Mouse (Mus musculus): ENCODE data around the gene Cldn9. TPM values are rescaled to one million over a fixed set of nuclear protein-coding genes. Genes with fewer than 3 reads are reported as not detected.

The Cldn9 gene
- polyA plus RNA-seq, 1 experiment from 2014 or later = 1.3 TPM

GRCm38 (mm10) chr17:23694491-23694890 is 10.7 kb upstream of the Cldn9 start:
- no peak overlapping the region for H3K4me3 ChIP-seq (ENCODE audit: low read depth, low read length)
- H3K9me3 ChIP-seq (ENCODE audit: control insufficient read depth, low read length) = no peaks in the 10 kb centered on the region
- DNase-seq (ENCODE audit: low spot score) (no peak), ATAC-seq (replicated peaks; ENCODE audit: low FRiP score, low TSS enrichment, low read depth) (peak; percentile 70)
- no peaks in the 10 kb centered on the region for H3K36me3 ChIP-seq (ENCODE audit: control insufficient read depth, insufficient read depth, low read length)
- H3K4me2 ChIP-seq (ENCODE audit: low read length) = no peak overlapping the region
- WGBS = 62% methylated on average over 1 of the region's 1 CpGs
- H3K4me1 ChIP-seq (replicated peaks; ENCODE audit: control insufficient read depth, insufficient read depth, low read length) = no peaks in the 10 kb centered on the region; the same call in 1 of the 2 replicates
- peaks cover 10% of the 10 kb centered on the region; the same call in 1 of the 2 replicates for H3K27me3 ChIP-seq (replicated peaks; ENCODE audit: control insufficient read depth, insufficient read depth, low read length)
- no peak overlapping the region for H3K27ac ChIP-seq (ENCODE audit: low read depth)
- H3K9ac ChIP-seq (ENCODE audit: low read length) = no peak overlapping the region

DNA sequence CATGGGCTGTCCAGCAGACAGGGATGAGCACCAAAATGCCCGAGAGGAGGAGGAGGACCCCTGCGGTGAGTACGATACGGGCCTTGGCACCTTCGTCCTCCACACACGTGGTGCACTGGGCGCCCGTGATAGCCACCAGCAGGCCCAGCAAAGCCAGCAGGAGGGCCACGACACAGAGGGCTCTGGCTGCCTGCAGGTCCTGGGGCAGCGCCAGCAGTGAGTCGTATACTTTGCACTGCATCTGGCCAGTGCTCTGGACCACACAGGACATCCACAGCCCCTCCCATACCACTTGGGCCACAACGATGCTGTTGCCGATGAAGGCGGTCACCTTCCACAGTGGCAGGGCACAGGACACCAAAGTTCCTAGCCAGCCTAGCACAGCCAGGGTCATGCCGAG is 600 bp downstream of the Cldn9 start:
- no peaks in the 10 kb centered on the region for H3K36me3 ChIP-seq (ENCODE audit: control insufficient read depth, insufficient read depth, low read length)
- ATAC-seq (replicated peaks; ENCODE audit: low FRiP score, low TSS enrichment, low read depth) (no peak; the same call in 1 of the 2 replicates), DNase-seq (ENCODE audit: low spot score) (no peak)
- H3K27me3 ChIP-seq (replicated peaks; ENCODE audit: control insufficient read depth, insufficient read depth, low read length) = peaks cover 47% of the 10 kb centered on the region
- 21% methylated on average over 15 of the region's 15 CpGs for WGBS
- no peaks in the 10 kb centered on the region for H3K4me1 ChIP-seq (replicated peaks; ENCODE audit: control insufficient read depth, insufficient read depth, low read length)
- H3K4me2 ChIP-seq (ENCODE audit: low read length) = no peak overlapping the region
- no peak overlapping the region for H3K4me3 ChIP-seq (ENCODE audit: low read depth, low read length)
- H3K9me3 ChIP-seq (ENCODE audit: control insufficient read depth, low read length) = no peaks in the 10 kb centered on the region
- H3K9ac ChIP-seq (ENCODE audit: low read length) = no peak overlapping the region
- no peak overlapping the region for H3K27ac ChIP-seq (ENCODE audit: low read depth)

GRCm38 (mm10) chr17:23682530-23682929 is 1.3 kb downstream of the Cldn9 start:
- DNase-seq (ENCODE audit: low spot score) = no peak
- Histone ChIP-seq H3K27me3 (replicated peaks; ENCODE audit: control insufficient read depth, insufficient read depth, low read length) (peaks cover 48% of the 10 kb centered on the region), H3K36me3 (ENCODE audit: control insufficient read depth, insufficient read depth, low read length) (no peaks in the 10 kb centered on the region), H3K9me3 (ENCODE audit: control insufficient read depth, low read length) (no peaks in the 10 kb centered on the region), H3K9ac (ENCODE audit: low read length) (no peak overlapping the region), H3K4me1 (replicated peaks; ENCODE audit: control insufficient read depth, insufficient read depth, low read length) (no peaks in the 10 kb centered on the region), H3K27ac (ENCODE audit: low read depth) (no peak overlapping the region), H3K4me3 (ENCODE audit: low read depth, low read length) (no peak overlapping the region), H3K4me2 (ENCODE audit: low read length) (no peak overlapping the region)
- 56% methylated on average over 3 of the region's 3 CpGs for WGBS
- ATAC-seq (replicated peaks; ENCODE audit: low FRiP score, low TSS enrichment, low read depth) = no peak

DNA sequence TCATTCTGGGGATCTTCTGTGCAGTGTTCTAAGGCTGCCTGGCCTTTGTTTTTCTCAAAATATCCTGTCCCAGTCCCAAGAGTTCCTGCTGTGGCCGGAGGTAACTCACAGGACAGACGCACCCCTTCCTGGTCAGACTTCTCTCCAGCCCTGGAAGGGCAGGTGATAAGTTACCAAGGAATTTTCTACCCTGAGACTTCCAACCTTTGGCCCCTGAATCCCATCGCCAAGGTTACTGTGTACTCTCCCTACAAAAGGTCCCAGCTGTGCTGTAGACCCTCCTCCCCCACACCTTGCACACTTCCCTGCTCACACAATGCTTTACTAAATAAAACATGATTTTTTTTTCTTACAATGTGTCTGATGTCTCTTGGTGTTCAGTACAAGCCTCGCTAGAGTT is 1.7 kb downstream of the Cldn9 start:
- no peak overlapping the region for H3K9ac ChIP-seq (ENCODE audit: low read length)
- H3K36me3 ChIP-seq (ENCODE audit: control insufficient read depth, insufficient read depth, low read length) = no peaks in the 10 kb centered on the region
- ATAC-seq (replicated peaks; ENCODE audit: low FRiP score, low TSS enrichment, low read depth) (0 out of 2 replicates have a peak, but pooled peaks have one; percentile 10), DNase-seq (ENCODE audit: low spot score) (no peak)
- peaks cover 48% of the 10 kb centered on the region for H3K27me3 ChIP-seq (replicated peaks; ENCODE audit: control insufficient read depth, insufficient read depth, low read length)
- 34% methylated on average over 4 of the region's 4 CpGs for WGBS
- no peak overlapping the region for H3K4me3 ChIP-seq (ENCODE audit: low read depth, low read length)
- no peaks in the 10 kb centered on the region for H3K4me1 ChIP-seq (replicated peaks; ENCODE audit: control insufficient read depth, insufficient read depth, low read length)
- H3K4me2 ChIP-seq (ENCODE audit: low read length) = no peak overlapping the region
- H3K27ac ChIP-seq (ENCODE audit: low read depth) = no peak overlapping the region
- no peaks in the 10 kb centered on the region for H3K9me3 ChIP-seq (ENCODE audit: control insufficient read depth, low read length)

DNA sequence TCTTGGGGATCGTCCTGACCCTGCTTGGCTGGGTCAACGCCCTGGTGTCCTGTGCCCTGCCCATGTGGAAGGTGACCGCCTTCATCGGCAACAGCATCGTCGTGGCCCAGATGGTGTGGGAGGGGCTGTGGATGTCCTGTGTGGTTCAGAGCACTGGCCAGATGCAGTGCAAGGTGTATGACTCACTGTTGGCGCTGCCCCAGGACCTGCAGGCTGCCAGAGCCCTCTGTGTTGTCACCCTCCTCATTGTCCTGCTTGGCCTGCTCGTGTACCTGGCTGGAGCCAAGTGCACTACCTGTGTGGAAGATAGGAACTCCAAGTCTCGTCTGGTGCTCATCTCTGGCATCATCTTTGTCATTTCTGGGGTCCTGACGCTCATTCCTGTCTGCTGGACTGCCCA is 2.7 kb downstream of the Cldn9 start:
- H3K27me3 ChIP-seq (replicated peaks; ENCODE audit: control insufficient read depth, insufficient read depth, low read length) = peaks cover 48% of the 10 kb centered on the region
- WGBS = 60% methylated on average over 10 of the region's 10 CpGs
- DNase-seq (ENCODE audit: low spot score) = no peak

DNA sequence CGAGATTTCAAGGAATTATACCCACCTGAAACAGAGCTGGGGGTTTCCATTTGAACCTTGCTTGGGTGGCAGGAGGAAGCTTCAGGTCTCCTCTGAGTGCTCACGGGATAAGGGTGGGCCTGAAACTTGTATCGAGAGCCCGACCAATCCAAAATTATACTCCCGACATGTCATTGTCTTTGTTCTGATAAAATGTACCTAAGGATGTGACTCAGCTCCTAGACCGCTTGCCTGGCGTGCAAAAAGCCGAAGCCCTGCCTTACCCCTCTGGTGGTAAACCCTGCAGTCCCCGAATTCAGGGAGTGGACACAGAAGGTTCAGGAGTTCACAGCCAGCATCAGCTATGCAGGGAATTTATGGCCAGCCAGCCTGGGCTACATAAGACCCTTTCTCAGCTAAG is 3.5 kb downstream of the Cldn9 start:
- no peak overlapping the region for H3K27ac ChIP-seq (ENCODE audit: low read depth)
- H3K36me3 ChIP-seq (ENCODE audit: control insufficient read depth, insufficient read depth, low read length) = no peaks in the 10 kb centered on the region
- ATAC-seq (replicated peaks; ENCODE audit: low FRiP score, low TSS enrichment, low read depth) = no peak
- H3K9ac ChIP-seq (ENCODE audit: low read length) = peak overlapping the region; percentile 40; the same call in 1 of the 2 replicates
- H3K4me2 ChIP-seq (ENCODE audit: low read length) = peak overlapping the region; percentile 35
- DNase-seq (ENCODE audit: low spot score) = no peak
- H3K4me3 ChIP-seq (ENCODE audit: low read depth, low read length) = peak overlapping the region; percentile 36
- WGBS = 57% methylated on average over 9 of the region's 9 CpGs
- no peaks in the 10 kb centered on the region for H3K9me3 ChIP-seq (ENCODE audit: control insufficient read depth, low read length)
- peaks cover 53% of the 10 kb centered on the region for H3K27me3 ChIP-seq (replicated peaks; ENCODE audit: control insufficient read depth, insufficient read depth, low read length)
- peaks cover 13% of the 10 kb centered on the region for H3K4me1 ChIP-seq (replicated peaks; ENCODE audit: control insufficient read depth, insufficient read depth, low read length)

More for the DNA sequence above, 2.7 kb downstream of the Cldn9 start:
- no peaks in the 10 kb centered on the region for H3K9me3 ChIP-seq (ENCODE audit: control insufficient read depth, low read length)
- H3K4me2 ChIP-seq (ENCODE audit: low read length) = peak overlapping the region; percentile 13; the same call in 1 of the 2 replicates
- no peak overlapping the region for H3K4me3 ChIP-seq (ENCODE audit: low read depth, low read length)
- H3K9ac ChIP-seq (ENCODE audit: low read length) = no peak overlapping the region
- peaks cover 5% of the 10 kb centered on the region; the same call in 1 of the 2 replicates for H3K4me1 ChIP-seq (replicated peaks; ENCODE audit: control insufficient read depth, insufficient read depth, low read length)
- no peak overlapping the region for H3K27ac ChIP-seq (ENCODE audit: low read depth)
- H3K36me3 ChIP-seq (ENCODE audit: control insufficient read depth, insufficient read depth, low read length) = no peaks in the 10 kb centered on the region
- ATAC-seq (replicated peaks; ENCODE audit: low FRiP score, low TSS enrichment, low read depth) = no peak

- Histone ChIP-seq H3K27me3 (replicated peaks; ENCODE audit: control insufficient read depth, insufficient read depth, low read length) (peaks cover 51% of the 10 kb centered on the region), H3K27ac (ENCODE audit: low read depth) (peak within 1 kb of the TSS; percentile 36), H3K36me3 (ENCODE audit: control insufficient read depth, insufficient read depth, low read length) (no peaks in the 10 kb centered on the region), H3K4me3 (ENCODE audit: low read depth, low read length) (peak within 1 kb of the TSS; percentile 36), H3K4me2 (ENCODE audit: low read length) (peak within 1 kb of the TSS; percentile 35), H3K9me3 (ENCODE audit: control insufficient read depth, low read length) (no peaks in the 10 kb centered on the region), H3K4me1 (replicated peaks; ENCODE audit: control insufficient read depth, insufficient read depth, low read length) (peaks cover 17% of the 10 kb centered on the region), H3K9ac (ENCODE audit: low read length) (peak within 1 kb of the TSS; percentile 40)
- 3% methylated on average over 35 of the region's 38 CpGs for WGBS
- ATAC-seq (replicated peaks; ENCODE audit: low FRiP score, low TSS enrichment, low read depth) (no peak), DNase-seq (ENCODE audit: low spot score) (peak; percentile 75)
Observed at GRCm38 (mm10) chr17:23679127-23679835, 4.5 kb downstream of the Cldn9 start, which contains the start of gene Cldn6. Cldn6 (plus strand) TSS chr17:23679249.

GRCm38 (mm10) chr17:23677236-23677679 is 6.6 kb downstream of the Cldn9 start, which contains the start of gene Tnfrsf12a:
Tnfrsf12a (minus strand) TSS chr17:23677468.
- Histone ChIP-seq H3K27me3 (replicated peaks; ENCODE audit: control insufficient read depth, insufficient read depth, low read length) (peaks cover 42% of the 10 kb centered on the region), H3K9ac (ENCODE audit: low read length) (peak within 1 kb of the TSS; percentile 55), H3K4me3 (ENCODE audit: low read depth, low read length) (peak within 1 kb of the TSS; percentile 62), H3K27ac (ENCODE audit: low read depth) (peak within 1 kb of the TSS; percentile 73), H3K4me1 (replicated peaks; ENCODE audit: control insufficient read depth, insufficient read depth, low read length) (peaks cover 19% of the 10 kb centered on the region), H3K9me3 (ENCODE audit: control insufficient read depth, low read length) (no peaks in the 10 kb centered on the region), H3K4me2 (ENCODE audit: low read length) (peak within 1 kb of the TSS; percentile 94), H3K36me3 (ENCODE audit: control insufficient read depth, insufficient read depth, low read length) (no peaks in the 10 kb centered on the region)
- ATAC-seq (replicated peaks; ENCODE audit: low FRiP score, low TSS enrichment, low read depth) (peak; percentile 20; the same call in 1 of the 2 replicates), DNase-seq (ENCODE audit: low spot score) (peak; percentile 90)
- WGBS = under 1% methylated on average over 34 of the region's 34 CpGs

Data from intestine, embryonic 14.5 days (tissue).